Mouse (Mus musculus): ENCODE results near the gene Ugt1a8.
"Not testable (repeated sequence)": the region's sequence is repeated elsewhere in the genome, so short reads cannot be mapped to it uniquely, and the experiment has no call there.

The Ugt1a8 gene

DNA sequence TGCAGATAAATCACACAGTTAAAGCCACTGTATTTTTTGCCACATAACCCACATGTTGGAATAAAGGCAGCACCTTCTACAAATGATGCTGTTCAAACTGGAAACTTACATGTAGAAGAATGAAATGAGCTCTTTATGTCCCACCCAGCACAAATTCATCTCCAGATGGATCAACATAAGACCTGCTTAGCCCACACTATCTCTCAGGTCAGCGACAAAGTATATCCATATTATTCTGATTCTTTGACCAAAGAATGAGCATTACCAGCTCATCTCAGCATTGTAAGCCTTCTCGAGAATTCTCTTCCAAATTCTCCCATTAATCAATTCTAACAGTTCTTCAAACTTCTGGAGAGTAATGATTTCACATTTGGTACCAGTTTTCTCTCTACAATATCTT is 134.6 kb downstream of the Ugt1a8 start:
- no peak for DNase-seq (ENCODE audit: low read depth, low spot score)

DNA sequence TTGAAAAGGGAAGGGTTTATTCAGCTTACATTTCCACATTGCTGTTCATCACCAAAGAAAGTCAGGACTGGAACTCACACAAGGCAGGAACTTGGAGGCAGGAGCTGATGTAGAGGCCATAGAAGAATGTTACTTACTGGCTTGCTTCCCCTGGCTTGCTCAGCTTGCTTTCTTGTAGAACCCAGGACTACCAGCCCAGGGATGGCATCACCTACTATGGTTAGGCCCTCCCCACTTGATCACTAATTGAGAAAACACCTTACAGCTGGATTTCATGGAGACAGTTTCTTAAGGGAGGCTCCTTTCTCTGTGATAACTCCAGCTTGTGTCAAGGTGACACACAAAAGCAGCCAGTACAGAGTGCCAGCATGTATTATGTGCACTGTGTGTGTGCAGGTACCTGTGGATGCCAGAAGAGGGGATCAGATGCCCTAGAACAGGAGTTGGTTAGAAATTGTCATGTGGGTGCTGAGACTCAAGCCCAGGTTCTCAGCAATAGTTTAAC is 135.4 kb downstream of the Ugt1a8 start:
- DNase-seq (ENCODE audit: low read depth, low spot score): not testable (repeated sequence)

DNA sequence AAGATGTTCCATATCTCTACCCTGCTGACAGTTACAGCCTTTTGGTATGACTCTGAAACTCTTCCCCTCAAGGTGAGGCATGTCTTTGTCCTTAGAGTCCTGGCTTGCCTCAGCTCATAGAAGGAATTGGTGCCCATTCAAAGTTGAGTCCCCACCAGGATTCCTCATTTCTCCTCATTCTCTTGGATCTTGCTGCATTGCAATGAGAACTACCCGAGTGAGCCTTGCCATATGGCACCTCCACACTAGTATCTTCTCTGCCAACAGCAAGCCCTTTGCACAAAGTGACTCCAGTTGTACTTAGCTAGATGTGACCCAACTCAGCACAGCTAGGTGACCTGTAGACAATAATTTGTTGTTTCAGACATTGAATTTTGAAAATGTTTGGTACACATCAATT is 136.0 kb downstream of the Ugt1a8 start:
- DNase-seq (ENCODE audit: low read depth, low spot score): no peak

DNA sequence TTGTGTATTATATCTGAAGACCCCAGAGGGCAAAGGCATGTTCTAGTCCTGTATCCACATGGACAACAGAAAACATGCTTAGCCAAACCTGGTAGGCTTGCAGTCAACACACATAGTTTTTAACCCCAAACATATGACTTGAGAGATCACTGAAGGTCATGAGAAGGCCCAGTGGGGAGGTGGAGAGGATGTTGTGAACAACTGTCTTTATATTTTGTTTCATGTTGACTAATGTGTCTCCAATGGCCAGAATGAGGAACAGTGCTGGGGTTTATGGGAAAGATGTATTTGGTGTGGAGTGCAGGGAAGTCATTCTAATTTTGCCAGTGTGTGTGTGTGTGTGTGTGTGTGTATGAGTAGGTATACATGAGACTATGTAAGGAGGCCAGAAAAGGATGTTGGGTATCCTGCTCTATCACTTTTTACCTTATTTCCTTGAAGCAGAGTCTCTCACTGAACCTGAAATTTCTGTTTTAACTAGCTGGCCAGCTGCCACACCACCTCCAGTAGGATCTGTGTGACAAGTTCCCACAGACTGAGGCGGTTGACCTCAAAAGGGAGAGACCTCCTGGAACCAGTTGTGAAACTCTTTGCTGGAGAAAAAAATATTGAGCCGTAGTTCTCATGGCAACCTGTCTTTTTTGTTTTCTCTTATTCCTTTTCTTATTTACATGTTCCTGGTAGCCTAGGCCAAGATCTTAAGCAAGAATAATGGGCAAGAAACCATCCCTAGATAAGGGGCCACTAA is 136.6 kb downstream of the Ugt1a8 start:
- DNase-seq (ENCODE audit: low read depth, low spot score): no peak

DNA sequence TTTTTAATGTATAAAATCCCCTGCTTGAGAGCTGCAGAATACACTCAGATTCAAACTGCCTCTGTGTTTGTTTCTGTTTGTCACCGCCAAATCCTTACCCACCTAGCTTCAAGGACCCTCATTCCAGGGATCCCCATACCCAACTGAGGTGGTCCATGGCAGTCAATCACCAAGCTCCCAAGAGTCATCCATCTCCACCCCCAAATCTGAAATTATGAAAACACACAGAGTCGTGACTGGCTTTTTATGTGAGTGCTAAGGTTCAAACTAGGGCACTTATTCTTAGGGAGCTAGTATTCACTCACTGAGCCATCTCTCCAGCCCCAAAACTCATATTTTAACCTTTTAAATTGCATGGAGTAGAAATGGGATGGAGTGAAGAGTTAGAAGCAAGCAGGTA is 137.7 kb downstream of the Ugt1a8 start:
- DNase-seq (ENCODE audit: low read depth, low spot score): not testable (repeated sequence)

DNA sequence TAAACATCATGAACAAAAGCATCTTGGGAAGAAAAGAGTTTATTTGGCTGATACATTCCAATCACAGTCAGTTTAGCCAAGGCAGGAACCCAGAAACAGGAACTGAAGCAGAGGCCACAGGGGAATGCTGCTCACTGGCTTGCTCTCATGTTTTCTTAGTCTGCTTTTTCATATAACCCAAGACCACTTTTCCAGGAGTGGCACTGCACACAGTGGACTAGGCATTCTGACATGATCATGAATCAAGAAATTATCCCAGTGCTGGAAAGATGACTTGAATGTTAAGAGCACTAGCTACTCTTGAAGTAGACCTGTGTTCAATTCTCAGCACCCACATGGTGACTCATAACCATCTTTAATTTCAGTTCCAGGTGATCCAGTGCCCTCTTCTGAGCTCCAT is 138.1 kb downstream of the Ugt1a8 start:
- no peak for DNase-seq (ENCODE audit: low read depth, low spot score)

DNA sequence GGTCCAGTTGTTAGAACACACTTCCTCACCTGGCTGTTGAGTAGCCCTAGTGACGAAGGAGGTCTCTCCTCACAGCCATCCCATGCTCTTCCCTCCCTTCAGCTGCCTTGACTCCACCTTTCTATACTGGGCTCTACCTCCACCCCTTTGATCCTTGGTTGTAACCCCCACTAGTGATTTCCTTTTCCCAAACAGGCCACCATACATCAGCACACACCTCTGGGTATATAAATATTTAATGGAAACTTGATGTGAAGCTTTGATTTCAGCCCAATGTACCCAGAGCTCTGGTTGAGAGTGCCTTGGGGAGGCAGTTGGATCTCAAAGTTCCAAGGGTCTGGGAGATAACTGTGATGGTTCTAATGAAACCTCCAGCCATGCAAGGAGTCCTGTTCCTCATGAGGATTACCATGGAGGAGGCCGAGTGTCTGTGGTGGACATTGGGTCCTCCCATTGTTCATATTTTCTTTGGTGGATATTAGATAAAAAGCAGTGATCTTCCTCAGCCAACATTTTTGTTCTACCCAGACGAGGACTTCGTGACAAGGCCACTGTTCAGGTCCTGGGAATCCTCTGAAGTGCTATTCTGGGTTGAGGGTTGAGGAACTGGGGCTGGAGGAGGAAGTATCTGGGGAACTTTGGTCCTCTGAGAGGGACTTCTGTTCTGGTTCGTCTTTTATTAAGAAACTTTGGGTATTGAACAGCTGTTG is 139.2 kb downstream of the Ugt1a8 start, which contains the start of gene Mroh2a:
TSS of gene Mroh2a (plus strand) at position 317 of the 710 bp plus-strand sequence.
- no peak for DNase-seq (ENCODE audit: low read depth, low spot score)

DNA sequence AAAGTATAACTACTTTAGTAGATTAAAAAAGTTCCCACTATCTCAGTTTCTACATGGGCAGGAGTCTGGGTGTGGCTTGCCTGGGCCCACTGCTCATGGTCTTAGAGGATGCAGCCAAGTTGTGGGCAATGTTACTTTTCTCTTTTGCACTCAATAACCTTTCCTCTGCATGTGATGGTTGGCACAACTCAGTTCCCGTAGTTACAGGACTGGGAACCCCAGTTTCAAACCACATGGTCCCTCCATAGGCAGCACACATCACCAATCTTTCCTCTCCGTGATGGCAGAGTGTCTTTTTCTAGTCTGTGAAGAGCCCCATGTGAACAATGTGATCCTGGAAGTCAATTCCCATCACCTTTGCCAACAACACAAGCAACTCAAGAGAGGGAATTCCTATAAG is 139.9 kb downstream of the Ugt1a8 start:
- DNase-seq (ENCODE audit: low read depth, low spot score): no peak

DNA sequence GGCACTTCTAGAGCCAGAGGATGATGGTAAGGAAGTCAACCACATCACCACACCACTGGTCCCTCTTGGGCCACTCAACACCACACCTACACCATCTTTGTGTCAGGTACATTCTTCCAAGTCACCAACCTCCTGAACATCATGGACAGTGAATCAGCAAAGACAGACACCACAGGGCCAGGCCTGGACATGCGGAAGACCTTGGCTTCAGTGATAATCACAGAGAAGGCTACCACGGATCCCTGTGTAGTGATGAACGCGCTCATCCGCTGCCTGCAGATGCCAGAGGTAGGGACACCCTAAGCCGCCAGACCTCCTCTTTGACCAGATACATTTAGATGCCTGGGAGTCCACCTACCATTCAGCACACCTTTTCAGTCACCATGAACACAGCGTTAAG is 140.5 kb downstream of the Ugt1a8 start:
- DNase-seq (ENCODE audit: low read depth, low spot score): no peak

DNA sequence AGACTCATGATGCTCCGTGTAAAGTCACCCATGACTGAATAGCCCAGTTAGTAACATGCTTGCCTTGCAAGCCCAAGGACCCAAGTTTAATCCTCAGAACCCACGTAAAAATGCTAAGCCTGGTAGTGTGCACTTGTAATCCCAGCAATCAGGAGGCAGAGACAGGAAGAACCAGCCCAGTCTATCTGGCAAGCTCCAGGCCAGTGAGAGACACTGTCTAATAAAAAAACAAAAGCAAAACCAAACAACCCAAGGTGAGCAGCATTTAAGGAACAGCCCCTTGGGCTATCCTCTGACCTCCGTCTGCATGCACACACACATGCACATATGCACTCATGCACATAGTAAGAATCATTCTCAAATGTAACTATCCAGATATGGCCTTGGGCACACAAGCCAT is 142.0 kb downstream of the Ugt1a8 start:
- no peak for DNase-seq (ENCODE audit: low read depth, low spot score)

DNA sequence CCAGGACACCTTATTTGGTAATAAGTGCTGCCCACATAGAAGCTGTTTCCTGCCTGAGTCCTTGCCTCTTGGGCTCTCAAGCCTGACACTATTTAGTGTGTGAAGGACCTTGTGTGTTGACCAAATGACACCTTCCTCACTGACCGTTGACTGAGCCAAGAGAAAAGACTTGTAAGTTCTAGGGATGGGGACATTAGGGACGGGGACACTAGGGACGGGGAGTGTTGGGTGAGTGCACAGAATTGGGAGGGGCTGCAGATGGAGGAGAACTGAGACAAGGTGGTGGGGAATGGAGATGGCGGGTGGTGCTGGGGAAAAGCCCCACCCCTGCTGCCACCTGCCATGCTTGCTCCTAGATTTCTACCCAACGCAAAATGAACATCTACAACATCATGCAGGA is 142.4 kb downstream of the Ugt1a8 start:
- no peak for DNase-seq (ENCODE audit: low read depth, low spot score)

DNA sequence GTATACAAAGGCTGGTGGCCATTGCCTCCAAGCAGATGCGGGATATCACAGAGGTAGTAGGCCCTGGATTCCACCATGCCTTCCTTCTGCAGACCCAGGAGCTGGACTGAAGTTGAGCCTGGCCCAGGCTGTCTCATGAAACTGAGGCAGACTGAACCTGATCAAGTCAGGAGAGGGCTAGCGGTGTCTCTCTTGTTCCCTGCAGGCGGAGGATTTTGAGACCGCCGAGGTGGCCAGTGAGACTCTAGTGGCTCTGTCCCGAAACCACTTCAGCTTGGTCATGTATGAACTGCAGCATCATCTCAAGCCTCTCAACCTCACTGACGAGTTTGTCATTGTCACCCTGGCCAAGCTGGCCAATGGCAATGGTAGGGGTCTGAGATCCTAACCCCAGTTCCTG is 142.8 kb downstream of the Ugt1a8 start:
- no peak for DNase-seq (ENCODE audit: low read depth, low spot score)

DNA sequence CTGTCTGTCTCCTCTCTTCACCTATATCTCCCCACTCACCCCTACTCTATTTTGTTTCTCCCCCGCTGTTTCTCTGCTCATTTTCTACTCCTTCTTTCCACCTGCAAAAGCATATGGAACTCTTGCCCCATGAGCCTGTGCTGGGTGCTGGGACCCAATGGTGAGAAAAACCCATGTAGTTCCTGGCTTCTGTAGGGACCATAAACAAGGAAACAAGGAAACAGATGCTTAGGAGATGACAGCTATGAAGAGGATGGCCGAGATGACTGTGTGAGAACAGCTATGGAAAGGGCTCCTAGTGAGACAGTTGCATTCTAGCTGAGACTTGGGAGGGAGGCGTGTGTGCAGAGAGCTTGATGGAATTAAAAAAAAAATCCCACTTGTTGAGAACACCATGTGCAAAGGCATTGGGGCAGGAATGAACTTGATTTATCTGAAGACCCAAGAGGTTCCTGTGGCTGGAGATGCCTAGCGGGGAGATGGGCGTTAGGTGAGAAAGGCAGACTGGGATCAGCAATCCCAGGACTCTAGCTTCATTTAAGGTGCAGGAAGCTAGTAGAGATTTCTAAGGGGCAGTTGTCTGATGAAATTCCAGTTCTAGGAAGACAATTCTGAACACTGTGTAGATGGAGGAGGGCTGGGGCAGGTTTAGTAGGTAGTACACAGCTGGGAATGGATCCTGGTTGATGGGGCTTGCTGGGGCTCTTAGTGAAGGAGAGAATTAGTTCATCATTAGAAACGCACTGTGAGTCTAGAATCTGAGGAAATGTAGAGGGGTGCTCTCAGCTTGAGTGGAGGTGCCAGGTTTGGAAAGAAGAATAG is 143.6 kb downstream of the Ugt1a8 start:
- DNase-seq (ENCODE audit: low read depth, low spot score): no peak

DNA sequence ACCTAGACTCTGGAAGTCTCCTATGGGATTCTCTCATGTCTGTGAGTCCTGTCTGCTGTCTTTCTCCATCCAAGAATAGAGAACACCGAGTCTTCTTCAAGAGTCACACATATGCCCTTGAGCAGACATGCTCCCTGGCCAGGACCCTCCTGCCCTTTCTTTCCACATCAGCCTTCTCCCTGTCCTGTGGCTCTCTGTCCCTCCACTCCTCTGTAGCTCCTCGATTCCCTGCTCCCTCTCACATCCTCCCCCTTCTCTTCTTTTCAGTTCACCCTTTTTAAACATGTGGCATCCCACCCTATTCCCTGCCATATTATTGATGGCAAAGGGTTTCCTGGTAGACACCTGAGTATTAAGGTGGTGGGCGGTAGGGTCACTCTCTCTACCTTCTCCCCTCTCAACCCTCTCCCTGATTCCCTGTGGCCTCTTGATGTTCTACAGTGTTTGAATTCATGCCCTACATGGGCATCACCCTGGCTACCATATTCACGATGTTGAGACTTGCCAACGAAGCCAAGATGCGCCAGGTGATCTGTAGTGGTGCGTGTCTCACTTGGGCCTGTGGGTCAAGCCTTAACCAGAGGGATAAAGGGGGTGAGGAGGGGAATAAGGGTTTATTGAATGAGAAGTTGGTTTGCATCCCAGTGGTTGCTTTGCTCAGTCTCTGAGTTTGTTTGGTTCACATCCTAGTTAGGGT is 144.3 kb downstream of the Ugt1a8 start:
- no peak for DNase-seq (ENCODE audit: low read depth, low spot score)

DNA sequence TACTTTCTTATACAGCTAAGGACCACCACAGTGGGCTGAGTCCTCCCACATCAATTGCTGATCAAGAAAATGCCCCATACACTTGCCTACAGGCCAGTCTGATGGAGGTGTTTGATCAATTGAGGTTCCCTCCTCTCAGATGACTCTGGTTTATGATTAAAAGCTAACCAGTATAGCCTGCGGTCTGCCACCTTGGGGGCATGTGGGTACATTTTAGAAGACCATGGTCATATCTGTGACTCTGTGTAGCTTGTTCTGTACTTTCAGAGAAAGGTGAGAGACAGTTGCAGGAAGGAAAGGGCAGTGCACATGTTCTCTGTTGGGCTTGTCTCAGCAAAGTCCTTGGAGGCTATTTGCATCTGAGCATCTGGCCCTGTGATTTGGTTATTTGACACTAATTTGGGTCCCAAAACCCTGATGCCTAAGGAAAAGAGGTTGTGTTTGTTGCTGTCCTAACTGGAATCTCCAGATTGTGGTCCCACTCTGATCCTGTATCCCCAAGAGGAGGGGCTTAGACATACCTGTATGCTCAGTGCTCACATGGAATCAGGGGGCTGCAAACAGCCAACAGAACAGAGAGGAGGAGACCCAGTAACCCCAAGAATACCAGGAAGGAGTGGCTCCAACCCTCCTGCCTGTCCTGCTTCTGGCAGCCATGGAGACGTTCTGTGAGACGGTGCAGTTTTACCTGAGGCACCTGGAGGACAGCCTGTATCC is 145.2 kb downstream of the Ugt1a8 start:
- no peak for DNase-seq (ENCODE audit: low read depth, low spot score)

DNA sequence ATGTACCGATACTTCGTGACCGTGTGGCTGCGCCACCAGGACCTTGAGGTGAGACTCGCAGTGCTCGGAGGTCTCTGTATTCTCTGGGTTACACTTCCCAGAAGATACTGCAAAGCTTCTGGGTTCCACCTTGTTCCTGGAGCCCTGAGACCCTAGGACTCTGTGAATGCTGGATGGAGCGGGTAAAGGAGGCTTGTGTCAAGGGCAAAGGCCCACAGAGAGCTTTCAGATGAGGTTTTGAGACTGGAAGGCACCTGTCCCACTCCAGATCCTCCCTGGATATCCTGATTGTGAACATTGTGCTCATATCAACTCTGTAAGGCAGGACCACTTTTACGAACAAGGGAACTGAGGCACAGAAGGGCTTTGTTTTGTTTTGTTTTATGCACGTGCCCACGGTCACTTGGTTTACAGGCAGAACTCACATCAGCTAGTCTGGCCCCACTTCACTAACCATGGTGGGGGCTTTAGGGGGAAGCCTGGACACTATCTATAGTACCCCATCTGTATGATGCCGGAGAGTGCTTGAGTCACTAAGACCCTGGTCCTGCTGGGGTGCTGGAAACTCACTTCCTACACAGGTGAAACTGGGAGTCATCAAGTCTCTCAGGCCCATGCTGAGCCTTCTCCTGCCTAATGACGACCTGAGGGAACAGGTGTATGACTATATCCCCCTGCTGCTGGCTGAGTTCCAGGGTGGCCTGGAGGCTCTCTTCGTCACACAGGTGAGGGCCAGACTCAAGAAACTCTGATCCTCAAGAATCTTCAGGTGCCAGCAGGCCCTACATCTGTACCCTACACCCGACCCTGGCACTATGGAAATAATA is 146.0 kb downstream of the Ugt1a8 start:
- DNase-seq (ENCODE audit: low read depth, low spot score): no peak

DNA sequence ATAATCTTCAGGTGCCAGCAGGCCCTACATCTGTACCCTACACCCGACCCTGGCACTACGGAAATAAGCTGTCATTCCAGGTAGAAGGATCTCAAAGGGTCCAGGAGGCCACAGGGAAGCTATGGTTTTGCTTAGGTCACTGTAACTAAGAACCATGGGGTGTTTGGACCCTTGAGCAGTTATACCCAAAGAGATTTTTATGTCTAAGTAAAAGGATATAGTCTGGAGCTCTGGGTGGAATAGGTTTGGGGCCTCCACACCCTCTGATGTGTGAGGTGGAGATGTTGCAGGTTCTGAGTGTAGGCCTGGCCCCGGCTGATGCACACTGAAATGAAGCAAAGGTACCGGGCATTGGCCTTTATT is 146.6 kb downstream of the Ugt1a8 start:
- no peak for DNase-seq (ENCODE audit: low read depth, low spot score)

DNA sequence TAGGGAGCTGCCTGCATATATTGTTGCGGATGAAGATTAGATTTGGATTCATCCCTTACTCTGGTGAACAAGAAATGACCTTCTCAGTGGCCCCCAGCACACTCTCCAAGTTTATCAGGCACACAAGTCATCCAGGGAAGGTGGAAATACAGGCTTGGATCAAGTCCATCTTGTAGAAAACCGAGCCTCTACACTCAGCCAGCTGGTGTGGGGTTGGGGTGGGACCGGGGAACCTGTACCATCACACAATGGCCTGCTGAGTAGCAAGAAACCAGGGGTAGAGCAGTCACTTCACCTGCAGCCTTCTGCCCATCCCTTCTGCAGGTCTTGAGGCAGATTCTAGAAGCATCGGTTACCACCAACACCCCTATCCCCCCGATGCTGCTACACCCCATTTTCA is 147.0 kb downstream of the Ugt1a8 start:
- DNase-seq (ENCODE audit: low read depth, low spot score): no peak

DNA sequence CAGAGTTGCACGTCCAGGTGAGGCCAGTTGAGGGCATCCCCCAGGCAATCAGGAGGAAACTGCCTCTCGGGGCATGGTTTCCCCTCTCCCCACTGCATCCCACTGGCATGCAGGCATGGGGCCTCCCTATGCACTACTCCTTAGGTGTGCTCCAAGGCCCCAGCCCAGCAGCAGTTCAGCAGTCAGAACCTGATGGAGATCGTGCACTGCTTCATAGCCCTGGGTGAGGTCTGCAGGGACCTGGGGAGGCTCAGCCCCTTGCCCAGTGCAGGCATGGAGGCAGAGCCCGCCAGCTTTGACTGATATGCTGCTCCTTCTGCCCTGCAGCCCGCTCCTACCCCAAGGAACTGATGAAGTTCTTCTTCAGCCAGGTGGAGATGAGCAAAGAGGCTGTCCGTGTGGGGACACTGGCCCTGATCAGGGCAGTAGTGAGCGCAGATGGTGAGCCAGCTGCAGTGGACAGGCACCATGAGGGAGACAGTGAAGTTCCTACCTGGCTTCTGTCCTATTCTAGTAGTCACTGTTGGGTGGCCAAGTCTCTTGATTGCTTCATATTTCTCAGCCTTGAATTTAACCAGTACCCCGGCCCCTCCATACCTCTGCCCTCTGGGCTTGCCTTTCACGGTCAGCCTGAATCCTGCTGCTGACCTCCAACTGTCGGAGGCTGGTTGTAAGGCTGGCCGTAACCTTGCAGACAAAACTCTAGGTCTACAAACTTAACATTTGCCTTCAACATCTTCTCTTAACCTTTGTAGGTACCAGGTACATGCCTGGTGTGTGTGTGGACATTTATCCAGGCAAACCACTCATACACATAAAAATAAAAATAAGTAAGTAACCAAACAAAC is 147.7 kb downstream of the Ugt1a8 start:
- DNase-seq (ENCODE audit: low read depth, low spot score): no peak

All from ZHBTc4 (cell line).